Mouse (Mus musculus) 3T3-L1 (cell line): ENCODE measurements around the gene Tgfbr2.

Experiments used
- DNase-seq: peaks from one replicate; pipeline ENCODE4 v3.0.0-alpha.2; 2015; ENCODE audit warnings: low read depth, low spot score

The Tgfbr2 gene

DNA sequence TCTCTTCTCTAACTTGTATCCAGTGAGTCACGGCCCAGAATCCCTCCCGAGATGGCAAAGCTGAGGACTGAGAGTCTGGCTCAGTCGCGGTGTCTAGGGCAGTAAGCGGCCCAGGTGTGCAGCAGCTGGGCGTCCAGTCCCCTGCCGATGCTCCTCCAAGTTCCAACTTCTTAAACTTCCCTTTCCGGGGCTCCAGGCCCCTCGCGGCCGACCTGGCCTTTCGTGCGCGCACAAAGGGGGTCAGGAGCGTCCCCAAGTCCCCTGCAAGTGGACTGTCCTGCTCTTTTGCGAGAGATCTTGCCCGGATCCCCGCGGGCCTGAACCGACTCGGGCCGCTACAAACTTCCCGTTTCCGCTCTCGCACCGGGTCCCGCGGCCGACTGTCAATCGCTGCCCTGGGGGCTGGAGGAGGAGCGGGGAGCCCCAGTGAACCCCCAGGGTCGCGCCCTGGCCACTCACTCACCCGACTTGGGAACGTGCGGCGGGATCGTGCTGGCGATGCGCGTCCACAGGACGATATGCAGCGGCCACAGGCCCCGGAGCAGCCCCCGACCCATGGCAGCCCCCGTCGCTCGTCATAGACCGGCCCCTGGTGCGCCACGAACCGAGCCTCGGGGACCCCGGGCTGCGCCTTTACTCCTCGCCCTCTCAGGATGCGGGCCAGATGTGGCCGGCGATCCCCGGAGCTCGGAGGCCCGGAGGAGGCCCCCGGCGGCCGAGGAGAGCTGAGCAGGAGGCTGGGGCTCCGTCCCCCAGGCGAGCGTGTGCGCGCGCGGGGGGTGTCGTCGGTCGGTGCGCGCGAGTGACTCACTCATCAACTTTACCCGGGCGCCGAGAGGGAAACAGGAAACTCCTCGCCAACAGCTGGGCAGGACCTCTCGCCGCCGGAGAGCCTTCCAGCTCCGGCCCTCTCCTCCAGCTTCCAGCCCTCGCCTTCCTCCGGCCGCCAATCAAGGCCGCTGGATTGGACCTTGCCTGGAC, at the start of gene Tgfbr2:
Gene Tgfbr2 (minus strand): TSS at position 880 of the 981 bp plus-strand sequence.
- peak; percentile 89 for DNase-seq

DNA sequence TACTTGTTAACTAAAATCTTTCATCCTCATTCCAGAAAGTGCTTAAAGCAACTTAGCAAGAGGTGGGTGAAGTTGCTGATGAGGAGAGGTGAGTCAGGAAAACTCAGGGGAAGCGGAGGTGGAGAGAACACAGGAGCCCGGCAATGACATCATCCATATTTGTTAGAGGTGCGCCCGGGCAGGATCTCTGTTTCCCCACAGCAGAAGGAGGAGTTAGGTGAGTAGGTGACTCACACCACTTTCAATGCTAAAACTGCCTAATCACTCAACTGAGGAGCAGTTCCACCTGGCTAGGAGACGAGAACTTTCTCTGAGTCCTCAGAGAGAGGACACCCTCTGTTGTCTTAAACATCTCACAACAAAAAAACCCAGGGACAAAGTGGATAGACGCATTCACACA, 48.2 kb upstream of the Tgfbr2 start:
- peak; percentile 25 for DNase-seq

DNA sequence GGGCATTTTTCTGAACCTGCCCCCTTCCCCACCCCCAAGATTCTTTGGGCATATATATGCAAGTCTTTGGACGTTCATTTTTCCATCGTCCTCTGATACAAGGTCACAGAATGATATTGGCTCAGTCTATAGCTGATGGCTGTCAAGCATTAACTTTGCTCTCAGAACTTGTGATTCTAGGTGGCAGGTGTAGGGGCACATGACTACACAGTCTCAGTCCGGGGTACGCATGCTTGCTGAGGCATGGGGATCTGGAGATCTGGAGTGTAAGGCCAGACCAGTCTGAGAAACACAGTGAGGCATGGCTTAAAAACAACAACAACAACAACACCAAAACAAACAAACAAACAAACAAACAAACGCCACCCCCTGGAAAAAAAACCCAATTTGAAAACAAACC, 47.5 kb upstream of the Tgfbr2 start:
- DNase-seq, result no peak

DNA sequence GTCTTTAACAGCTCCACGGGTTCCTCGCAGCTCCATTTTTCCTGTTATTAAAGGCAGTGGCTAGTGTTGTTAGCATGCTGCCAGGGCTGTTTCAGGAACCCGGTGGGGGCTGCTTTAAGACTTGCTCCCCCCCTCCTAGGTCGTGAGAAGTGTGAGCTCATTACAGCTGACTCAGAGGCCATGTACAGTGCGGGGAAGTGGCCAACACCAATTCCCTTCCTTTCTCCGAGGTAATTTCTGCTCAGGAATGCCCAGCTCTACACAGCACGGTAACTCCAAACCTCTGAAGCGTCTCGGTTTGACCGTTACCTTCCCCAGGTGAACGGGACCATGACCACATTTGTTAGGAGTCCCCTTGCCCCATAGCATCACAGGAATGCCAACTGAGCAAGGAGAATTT, 46.8 kb upstream of the Tgfbr2 start:
- peak; percentile 30 for DNase-seq

DNA sequence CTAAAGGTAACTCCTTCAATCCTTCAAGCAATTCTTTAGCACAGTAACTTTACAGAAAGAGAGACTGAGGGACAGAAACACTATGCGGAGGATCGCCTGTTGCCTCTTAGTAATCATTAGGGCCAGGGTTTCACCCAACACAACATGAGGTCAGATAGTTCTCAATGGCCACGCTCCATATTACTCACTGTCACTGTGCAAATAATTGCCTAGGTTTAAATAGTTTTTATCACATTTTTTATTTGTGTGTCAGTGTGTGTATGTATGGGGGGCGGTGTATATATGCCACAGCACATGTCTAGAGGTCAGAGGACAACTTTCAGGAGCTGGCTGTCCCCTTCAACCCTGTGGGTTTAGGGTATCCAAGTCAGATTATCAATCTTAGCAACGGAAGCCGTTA, 46.4 kb upstream of the Tgfbr2 start:
- DNase-seq, result no peak

DNA sequence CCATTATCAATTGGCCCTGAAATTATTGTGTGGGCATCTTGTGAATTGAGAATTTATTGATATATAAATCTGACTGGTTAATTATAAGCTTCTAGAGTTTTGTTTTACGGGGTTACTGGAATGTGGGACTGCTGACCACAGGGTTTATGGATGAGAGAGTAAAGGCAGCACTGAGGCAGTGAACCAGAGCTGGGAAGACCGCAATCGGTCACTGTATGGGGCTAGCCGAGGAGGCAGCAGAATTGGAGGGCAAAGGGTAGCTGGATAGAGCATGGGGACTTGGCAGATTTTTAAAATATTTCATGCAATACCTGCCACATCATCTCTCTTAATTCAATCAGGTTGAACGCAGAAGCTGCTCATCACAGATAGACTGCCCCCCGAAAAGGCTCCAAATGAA, 45.5 kb upstream of the Tgfbr2 start:
- DNase-seq, result no peak

DNA sequence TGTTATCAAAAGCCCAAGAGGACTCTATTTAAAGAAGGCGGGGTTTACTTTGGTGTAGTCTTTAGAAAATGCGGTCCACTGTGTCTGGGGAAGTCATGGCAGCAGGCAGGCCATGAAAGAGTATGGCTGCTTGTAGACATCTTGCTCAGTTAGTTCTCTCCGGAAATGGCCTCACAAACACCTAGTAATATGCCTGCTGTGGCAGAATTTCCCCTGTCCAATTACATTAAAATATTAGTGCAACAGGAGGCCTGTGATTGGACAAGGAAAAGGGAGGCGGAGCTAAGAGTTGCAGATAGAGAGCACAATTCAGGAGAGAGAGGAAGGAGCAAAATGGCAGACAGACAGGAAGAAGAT, 45.0 kb upstream of the Tgfbr2 start:
- DNase-seq, result peak; percentile 13

DNA sequence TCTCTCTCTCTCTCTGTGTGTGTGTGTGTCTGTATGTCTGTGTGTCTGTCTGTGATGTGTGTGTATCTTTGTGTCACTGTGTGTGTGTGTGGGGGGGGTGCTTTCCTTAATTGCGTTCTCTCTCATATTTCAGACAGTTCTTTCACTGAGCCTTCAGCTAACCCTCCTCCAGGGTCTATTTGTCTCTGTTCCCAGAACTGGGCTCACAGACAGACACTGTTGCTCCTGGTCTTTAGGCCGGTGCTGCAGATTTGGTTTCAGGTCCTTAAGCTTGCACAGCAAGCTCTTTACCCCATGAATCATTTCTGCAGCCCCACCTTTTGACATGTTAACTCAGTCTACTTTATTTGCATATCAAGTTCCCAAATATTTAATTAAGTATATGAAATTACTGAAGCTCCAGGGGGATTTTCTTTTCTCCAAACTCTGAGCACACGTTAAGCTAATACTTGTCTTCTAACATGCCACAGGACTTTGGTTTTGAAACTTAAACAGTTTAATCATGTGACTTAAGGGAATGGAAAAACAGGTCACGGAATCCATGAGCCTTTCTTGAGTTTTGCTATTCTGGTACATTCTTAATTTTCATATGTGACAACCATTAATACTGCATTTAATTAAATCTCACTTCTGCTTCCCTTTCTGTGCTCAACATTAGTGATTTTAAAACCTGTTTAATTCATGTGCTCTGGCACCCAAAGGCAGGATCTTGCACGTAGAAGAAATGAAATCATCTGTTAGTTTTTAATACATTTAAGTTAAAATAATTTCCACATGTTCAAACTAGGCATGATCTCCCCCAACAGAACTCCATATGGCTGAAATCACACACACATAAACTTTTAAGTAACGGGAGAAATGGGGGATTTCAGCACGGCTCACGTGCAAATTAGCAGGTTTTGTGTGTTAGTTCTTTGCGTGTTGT, 44.3 kb upstream of the Tgfbr2 start:
- DNase-seq, result peak; percentile 21

DNA sequence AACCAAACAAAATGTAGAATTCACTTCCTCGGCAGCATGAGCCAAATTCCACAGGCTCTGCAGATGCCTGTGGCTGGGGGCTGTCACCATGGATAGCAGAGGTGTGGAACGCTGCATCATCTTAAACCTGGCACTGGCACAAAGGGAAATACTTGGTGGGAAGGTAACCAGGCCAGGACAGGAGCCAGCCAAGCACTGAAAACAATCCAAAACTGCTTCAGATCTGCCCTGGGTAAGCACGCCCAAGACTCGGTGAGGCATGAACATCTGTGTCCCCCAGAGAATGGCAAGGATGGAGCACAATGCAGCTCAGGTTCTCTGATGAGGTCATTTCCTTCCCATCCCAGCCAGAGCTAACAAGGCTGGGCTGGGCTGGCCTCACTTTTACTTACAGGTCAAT, 43.6 kb upstream of the Tgfbr2 start:
- peak; percentile 89 for DNase-seq

DNA sequence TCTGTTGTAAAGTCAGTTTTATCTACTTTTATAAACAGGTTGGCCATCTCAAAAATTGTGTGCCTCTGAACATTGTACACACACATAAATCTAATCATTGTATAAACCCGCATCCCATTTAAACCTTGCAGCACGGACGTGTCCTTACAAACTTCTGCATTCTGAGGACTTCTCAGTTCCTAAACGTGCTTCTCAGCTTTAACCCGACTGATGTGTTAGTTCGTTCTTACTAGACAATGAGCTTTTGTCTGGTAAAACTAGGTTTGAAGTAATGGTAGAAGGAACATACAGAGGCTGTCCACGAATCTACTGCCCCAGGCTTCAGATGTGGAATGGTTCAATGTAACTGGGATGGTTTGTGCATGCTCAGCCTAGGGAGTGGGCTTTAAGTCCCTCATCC, 41.9 kb upstream of the Tgfbr2 start:
- no peak for DNase-seq

DNA sequence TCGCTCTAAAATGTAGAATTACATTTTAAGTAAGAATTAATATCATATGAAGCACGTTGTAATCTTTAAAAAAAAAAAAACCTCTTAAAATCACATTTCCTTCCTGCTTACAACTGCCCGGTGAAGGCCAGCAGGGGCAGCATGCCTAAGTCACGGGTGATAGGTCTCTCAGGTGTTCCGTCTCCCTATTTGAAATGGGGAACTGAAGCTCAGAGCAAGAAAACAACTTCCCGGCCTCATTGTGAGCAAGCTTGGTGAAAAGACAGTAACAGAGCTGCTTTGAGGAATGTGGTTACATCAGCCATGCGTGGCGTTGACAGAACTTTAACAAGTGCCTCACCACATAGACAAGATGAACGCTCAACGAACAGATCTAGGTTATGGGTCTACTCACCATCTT, 41.5 kb upstream of the Tgfbr2 start:
- peak; percentile 6 for DNase-seq

DNA sequence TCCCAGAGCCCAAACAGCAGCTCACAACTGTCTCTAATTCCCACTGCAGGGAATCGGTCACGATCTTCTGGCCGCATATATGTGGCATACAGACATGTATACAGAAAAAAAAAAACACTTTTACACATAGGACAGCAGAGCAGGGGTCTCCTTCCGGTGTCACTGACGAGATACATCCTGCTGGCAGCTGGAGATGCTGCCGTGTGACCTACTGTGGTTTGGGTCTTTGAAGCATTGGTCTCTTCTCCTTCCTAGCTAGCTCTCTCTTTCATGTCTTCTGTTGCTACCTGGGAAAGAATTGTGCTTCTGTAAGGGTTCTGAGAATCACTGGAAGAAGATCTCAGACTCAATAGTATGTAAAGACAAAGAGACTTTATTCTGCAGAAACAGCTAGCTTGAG, 39.1 kb upstream of the Tgfbr2 start:
- DNase-seq, result no peak

DNA sequence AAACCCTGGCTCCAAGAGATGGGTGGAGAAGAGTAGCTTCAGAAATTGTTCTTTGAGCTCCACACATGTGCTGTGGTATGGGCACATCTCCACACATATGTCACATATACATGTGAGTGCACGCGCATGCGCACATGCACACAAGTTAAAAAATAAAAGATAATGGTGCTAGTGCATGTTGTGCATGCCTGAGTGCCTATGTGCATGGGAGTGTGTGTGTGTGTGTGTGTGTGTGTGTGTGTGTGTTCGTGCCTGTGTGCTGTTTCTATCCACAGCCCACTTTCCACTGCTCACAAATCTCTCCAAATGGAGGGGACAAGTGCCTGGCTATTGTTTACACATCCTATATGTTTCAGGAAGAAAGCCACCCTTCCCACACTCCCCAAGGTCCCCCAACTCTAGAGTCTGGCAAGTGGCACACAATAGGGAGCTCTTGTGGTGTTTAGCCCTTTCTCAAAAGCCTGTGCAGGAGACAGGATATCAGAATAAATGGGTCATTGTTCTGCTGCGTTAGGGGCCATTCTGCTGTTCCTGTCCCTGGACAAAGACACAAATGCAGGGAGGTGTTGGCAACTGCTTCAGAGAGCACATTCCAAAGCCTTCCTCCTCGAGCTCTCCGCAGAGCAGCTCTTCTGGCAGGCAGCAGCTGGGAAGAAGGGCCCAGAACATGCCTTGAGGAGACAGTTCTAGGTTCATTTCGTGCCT, 37.9 kb upstream of the Tgfbr2 start:
- DNase-seq, result no peak

DNA sequence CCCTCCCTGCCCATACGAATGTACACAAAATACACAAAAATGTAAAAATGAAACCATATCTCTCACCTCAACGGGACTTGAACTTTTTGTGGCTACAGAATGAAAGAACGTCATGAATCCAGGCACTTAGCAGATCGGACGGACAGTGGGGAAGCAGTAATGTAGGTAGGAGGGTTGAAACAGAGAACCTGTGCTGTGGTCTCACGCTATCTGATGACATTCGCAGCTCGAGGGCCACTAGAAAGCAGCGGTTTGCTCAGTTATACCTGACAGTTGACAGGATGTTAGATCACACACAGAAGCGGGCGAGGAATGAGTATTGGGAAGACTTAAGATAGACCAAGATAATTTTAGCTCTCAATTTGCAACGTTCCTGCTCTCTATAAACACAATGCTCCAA, 36.9 kb upstream of the Tgfbr2 start:
- DNase-seq, result no peak

DNA sequence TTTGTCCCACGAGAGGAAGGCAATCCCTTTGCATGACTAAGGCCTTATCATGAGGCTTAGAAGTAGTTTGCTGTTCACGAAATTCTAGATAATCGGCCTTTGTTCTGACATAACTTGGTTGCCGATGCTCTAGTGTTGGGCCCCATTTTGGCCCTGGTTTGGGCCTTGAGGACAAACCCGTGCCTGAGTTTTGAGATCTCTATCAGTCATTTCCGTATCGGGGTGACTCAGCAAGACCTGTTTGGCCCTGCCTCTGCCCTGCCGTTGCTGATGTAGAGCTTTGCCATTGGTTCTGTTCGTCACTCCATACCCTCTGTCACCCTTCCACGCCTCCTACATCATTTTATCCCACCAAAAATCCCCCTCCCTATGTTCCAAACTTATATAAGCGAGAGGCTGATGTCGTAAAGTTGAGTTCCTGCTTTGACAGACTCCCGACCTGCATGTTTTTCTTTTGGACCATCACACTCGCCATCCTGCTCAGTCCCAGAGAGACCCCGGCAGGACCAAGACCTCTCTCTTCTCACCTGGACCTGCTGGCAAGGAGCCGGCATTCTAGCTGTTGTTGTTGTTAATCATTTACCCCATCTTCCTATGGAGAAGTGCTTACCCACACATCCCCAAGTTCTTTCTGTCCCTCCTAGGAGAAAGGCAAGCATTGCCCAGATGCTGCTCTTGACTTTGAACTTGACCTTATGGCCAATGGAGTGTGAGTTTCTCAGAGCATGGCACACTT, 33.2 kb upstream of the Tgfbr2 start:
- DNase-seq, result no peak

DNA sequence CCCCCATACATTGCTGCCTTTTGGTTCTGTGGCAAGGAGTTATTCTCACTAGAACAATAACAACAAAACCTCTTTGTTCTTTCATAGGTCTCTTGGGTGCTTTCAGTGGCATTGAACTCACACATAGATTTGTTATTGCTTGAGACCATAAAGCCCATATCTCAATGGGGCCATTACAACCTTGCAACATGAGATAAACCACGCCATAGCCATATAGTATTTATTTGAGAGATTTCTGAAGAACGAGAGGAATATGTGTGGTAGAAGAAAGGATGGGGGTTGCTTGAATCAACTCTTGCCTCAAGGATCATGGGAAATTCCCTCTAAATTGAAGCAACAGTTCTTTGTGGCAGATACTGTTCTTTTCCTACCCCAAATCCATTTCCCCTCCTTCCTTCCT, 31.7 kb upstream of the Tgfbr2 start:
- no peak for DNase-seq

DNA sequence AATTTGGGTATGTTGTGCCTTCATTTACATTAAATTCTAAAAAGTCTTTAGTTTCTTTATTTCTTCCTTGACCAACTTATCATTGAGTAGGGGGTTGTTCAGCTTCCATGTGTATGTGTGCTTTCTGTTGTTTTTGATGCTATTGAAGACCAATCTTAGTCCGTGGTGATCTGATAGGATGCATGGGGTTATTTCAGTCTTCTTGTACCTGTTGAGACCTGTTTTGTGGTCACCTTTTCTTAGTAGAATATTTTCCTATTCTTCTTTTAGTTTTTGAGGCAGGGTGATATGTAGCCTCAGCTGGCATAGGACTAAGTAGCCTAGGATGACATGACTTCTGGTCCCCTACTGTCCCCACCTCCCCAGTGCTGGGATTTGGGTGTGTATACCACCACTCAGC, 28.5 kb upstream of the Tgfbr2 start:
- no peak for DNase-seq

DNA sequence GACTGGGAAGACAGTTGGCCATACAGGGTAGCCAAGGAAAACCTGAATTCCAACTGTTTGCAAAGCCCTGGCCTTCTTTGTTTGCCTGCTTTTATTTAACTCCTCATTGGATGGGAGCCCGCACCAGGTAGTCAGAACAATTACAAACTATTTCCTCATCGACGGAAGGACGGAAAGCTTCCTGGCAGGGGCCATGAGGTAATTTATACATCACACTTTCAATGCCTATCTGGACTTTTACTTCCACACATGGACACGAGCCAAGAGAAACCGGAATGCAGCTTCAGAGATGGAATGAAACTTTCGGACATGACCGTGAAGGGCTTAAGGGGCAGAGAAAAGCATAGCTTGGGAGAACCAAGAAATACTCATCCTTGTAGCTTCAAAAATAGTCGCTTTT, 24.0 kb upstream of the Tgfbr2 start:
- DNase-seq, result no peak

DNA sequence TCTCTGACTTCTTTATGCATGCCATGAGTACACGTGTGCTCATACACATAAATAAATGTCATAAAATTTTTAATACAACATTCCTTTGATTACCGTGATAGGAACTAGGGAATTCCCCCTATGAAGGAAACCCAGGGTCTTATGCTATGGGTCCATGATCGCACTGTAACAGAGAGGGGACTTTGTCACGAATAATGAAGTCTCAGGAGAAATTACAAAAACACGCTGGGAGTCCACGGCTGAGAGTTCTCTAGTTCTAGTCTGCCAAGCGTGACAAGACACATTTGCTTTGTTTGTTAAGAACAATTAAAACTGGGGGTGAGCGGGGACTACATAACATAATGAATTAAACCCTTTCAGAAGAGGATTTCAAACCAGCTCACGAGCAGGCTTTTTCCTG, 23.3 kb upstream of the Tgfbr2 start:
- DNase-seq, result no peak

DNA sequence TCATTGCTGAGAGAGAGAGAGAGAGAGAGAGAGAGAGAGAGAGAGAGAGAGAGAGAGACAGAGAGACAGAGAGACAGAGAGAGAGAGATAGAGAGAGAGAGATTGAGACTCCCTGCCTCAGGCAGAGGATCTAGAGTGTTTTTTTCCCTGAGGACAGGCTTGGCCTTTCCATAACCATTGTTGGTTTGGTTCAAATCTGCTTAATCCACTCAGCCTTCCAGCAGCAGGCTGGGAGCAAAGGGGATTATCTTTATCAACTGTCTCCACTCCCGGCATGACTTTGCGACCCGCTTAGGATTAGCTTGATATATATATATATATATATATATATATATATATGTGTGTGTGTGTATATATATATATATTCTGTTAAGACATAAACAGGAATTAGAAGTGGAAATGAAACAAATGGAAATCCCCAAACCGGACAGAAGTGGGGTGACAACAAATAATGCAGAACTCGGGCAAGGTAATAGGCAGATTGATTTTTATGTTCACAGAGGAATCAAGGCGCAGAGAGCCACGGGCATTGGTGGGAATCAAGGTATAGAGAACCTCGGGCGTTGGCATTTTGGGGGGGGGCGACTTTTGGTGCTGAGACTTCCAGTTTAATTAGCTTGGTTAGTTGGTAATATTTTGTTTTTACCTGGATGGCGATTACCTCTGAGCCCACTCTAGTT, 22.5 kb upstream of the Tgfbr2 start:
- DNase-seq, result no peak
